Mouse (Mus musculus) ovary, postnatal 10 days (tissue): ENCODE measurements around the gene Pkig.

ENCODE experiments used
- DNase-seq: peaks from one replicate; pipeline ENCODE4 v3.0.0; 2022; ENCODE audit warnings: low spot score

The Pkig gene

DNA sequence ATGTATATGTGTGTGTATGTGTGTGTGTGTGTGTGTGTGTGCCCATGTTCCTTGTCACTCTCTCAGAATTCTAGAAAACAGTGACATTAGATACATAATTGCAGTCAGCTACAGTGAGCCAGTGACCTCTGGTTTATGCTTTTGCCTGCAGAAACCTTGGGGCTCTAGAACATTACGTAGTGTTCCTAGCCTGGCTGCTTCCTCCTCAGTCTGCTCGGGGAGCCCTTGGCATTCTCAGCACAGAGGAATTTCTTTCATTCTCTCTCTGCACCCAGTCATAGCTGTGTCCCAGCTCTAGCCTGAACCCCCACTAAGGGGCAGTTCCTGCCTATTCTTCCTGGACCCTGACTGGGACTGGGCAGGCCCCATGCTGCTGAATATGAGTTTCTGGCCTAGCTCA, 100.0 kb downstream of the Pkig start:
- no peak for DNase-seq

DNA sequence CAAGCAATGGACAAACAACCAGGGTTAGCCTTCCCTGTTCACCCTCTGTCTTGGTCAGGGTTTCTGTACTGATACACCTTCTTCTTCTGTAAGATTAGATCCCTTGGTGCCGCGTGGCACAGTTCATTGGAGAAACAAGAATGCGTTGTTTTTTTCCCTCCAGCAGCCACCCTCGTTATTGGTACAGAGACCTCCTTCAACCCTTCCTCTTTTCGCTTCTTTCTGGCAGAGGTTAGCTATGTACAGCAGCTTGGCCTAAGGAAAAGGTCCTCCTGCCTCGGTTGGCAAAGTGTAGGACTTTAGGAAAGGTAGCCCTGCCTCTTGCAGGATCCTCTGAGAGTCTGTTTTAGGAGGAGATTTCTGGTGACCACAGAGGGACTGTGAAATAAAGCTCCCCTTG, 102.4 kb downstream of the Pkig start:
- DNase-seq = no peak

DNA sequence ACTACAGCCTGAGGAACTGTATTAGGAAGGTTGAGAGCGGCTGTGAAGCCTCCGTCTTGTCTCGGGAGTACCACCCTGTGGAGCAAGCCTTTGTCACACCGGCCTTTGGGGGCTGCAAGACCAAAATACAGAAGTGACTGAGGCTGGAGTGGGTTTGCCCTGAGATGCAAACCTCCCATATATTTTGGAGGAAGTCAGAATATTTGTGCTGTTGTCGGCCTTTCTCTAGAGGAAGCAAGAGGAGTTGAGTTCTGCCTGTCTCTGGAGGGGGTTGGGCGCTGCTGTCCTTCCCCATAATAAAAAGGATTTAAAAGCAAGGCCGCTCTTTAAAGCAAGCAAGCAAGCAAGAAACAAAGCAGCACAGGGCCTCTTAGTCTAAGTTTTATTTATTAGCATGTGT, 103.2 kb downstream of the Pkig start:
- no peak for DNase-seq

DNA sequence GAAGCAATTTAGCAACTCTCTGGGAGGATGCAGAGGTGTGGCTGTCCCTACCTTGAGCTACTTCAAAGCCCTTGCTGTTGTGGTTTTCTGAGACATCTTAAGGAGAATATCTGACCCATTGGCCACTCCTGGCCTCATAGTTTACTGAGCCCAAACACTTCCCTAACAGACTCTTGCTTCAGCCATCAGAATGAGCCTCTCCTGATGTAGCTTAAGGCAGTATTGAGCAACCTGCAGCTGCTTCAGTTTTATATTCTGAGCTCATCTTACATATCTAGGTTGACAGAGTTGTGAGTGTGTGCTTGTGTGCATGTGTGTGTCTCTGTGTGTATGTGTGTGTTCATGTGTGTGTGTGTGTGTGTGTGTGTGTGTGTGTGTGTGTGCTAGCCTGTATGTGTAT, 108.1 kb downstream of the Pkig start:
- DNase-seq = no peak

DNA sequence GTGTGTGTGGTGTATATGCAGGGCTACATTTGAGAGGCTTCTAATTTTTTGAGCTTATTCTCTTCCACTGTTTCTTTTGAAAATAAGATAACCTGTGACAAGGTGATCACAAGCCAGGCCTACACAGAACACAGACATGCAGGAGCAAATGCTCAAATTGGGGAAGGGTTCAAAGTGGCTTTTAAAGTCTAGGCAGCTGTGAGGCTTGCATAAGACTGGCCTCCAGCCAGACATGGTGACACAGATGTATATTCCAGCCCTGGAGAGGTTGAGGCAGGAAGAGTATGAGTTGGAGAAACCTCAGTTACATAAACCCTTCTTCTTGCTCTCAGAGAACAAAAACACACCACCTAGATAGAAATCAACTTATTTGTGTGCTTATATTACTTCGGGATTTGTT, 108.7 kb downstream of the Pkig start:
- no peak for DNase-seq

DNA sequence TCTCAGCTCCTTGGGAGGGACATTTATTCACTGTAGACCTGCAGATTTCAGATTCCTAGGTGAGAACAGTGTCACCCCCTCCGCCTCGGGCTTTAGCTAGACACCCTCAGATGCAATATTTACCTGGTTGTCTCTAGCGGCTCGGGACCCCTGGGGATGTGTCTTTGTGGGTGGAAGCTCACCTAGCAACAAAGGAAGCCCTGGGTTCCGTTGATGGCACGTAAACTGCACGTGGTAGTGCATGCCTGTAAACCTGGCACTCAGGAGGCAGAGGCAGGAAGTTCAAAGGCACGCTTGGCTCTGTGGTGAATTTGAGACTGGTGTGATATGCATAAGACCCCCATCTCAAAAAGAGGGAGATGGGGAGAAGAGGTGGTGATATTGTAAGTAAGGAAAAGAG, 112.5 kb downstream of the Pkig start:
- no peak for DNase-seq
